Mouse (Mus musculus) forebrain, embryonic 14.5 days (tissue): ENCODE results near the gene Gm20388. TPM values are rescaled to one million over a fixed set of nuclear protein-coding genes. Genes with fewer than 3 reads are reported as not detected.

Source experiments
- ATAC-seq: fragments of 200-750 bp; cut with Nextera tagmentation; 2 replicates; pipeline ENCODE4 v1.8.0; 2017; ENCODE audit warnings: mild to moderate bottlenecking, moderate library complexity
- DNase-seq: peaks from one replicate; pipeline ENCODE4 v3.0.0-alpha.2; 2015; ENCODE audit warnings: low spot score
- H3K27ac ChIP-seq: fragments of 300-500 bp; sonication (generic); 2 replicates; pipeline ENCODE4 v1.5.1; 2014; ENCODE audit warnings: low read depth, mild to moderate bottlenecking, control low read depth, low read length, moderate library complexity
- H3K27me3 ChIP-seq: fragments of 300-500 bp; sonication (generic); replicated peaks from 2 replicates; pipeline ENCODE4 v1.6.1; 2014; ENCODE audit warnings: low read length, control low read depth, mixed read lengths; ENCODE audit not compliant: control insufficient read depth, insufficient read depth
- H3K36me3 ChIP-seq: fragments of 300-500 bp; sonication (generic); 2 replicates; pipeline ENCODE4 v1.6.1; 2014; ENCODE audit warnings: low read length, control low read depth; ENCODE audit not compliant: control insufficient read depth, insufficient read depth
- H3K4me1 ChIP-seq: fragments of 300-500 bp; sonication (generic); 2 replicates; pipeline ENCODE4 v1.6.1; 2014; ENCODE audit warnings: antibody characterized with exemption, low read length, control low read depth; ENCODE audit not compliant: control insufficient read depth, insufficient read depth
- H3K4me2 ChIP-seq: fragments of 300-500 bp; sonication (generic); 2 replicates; pipeline ENCODE4 v1.6.1; 2014; ENCODE audit warnings: mild to moderate bottlenecking, control low read depth, low read length
- H3K4me3 ChIP-seq: fragments of 300-500 bp; sonication (generic); 2 replicates; pipeline ENCODE4 v1.5.1; 2014; ENCODE audit warnings: low read depth, low read length, control low read depth
- H3K9ac ChIP-seq: fragments of 300-500 bp; sonication (generic); 2 replicates; pipeline ENCODE4 v1.6.1; 2014; ENCODE audit warnings: mild to moderate bottlenecking, low read length, control low read depth, moderate library complexity
- H3K9me3 ChIP-seq: fragments of 300-500 bp; sonication (generic); replicated peaks from 2 replicates; pipeline ENCODE4 v1.6.1; 2016; ENCODE audit warnings: low read length, control low read depth, mixed read lengths; ENCODE audit not compliant: control insufficient read depth
- whole genome bisulfite sequencing: fragments of 180-500 bp; shearing (Covaris S2); extraction: QIAGEN DNeasy Blood & Tissue Kit; methylation state at CpG from one replicate; pipeline ENCODE4 v1.1.7; 2014; 5-methylcytosine and 5-hydroxymethylcytosine counted together
- polyA plus RNA-seq: library from polyadenylated mRNA; unstranded; fragments of >200 nt; fragmentation: Nextera tagmentation; extraction: Ambion mirVana; gene quantifications from 2 replicates; pipeline ENCODE4 v1.2.1, GENCODE M21; 2014

Gene Gm20388
- polyA plus RNA-seq, 1 experiment from 2014 or later = 7.4 TPM

DNA sequence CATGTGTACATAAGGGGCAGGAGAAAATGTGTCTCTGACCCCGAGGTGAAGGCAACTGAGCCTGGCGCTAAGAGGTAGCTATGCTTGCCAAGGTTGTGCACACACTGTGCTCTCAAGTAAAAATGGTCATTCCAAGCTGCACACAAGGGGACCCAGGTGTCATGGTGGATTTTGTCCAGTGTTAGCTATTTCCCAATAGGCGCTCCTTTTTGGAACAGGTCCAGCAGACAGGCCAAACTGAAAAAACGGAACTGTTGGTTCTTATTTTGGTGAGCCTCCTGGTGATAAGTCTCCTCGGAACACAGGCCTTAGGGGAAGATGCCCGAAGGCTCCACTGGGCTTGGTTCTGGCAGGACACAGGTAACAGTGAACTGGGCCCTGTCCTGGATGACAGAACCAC, 2543.8 kb downstream of the Gm20388 start:
- H3K9ac ChIP-seq = no peak overlapping the region
- no peak overlapping the region for H3K4me3 ChIP-seq
- no peaks in the 10 kb centered on the region for H3K4me1 ChIP-seq
- H3K4me2 ChIP-seq = no peak overlapping the region
- ATAC-seq (no peak), DNase-seq (no peak)
- WGBS = 93% methylated on average over 6 of the region's 6 CpGs
- H3K27ac ChIP-seq = no peak overlapping the region
- no peaks in the 10 kb centered on the region for H3K9me3 ChIP-seq
- no peaks in the 10 kb centered on the region for H3K36me3 ChIP-seq
- peaks cover 2% of the 10 kb centered on the region; the same call in 1 of the 2 replicates for H3K27me3 ChIP-seq

DNA sequence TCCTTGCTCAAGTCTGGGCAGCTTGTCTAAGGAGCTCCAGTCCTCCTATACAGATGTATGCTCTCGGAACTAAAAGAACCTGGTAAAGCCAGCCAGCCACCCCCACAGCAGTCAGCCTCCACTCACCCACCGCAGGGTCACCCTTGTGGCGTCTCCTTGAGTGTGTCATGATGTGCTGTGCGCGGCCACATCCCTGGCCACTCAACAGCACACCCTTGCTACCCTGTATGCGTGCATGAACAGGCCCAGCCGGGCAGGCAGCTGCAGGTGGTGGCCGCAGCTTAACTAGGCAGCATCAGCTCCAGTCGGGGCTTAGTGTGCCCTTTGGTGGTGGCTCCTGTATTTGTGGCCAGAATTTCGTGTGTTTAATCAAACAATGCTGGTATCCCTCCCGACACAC, 2546.5 kb downstream of the Gm20388 start:
- WGBS = 74% methylated on average over 11 of the region's 11 CpGs

DNA sequence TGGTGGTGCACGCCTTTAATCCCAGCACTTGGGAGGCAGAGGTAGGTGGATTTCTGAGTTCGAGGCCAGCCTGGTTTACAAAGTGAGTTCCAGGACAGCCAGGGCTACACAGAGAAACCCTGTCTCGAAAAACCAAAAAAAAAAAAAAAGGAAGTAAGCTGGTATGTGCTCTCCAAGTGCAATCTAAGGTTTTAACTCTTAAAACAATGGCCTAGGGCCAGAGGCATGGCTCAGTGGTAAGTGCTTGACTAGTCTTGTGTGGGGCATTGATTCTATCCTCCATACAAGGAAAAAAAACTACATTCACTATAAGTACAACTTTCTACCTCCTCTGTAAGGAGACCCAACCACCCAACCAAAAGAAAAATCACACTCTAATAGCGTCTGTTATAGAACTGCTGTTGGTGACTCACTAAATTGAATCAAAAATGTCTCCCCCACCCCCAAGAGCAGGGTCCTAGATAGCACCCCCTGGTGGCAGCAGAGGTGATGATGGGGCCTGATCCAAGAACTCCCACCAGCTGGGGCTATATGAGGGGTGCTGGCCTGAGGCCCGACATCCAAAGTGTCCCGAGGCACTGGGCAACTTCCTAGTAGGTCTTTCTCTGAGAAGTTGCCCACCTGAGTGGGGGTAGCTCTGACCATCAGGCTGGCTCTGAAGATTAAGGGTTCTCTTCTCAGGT, 2548.7 kb downstream of the Gm20388 start:
- WGBS = 55% methylated on average over 6 of the region's 6 CpGs
- peaks cover 38% of the 10 kb centered on the region for H3K27me3 ChIP-seq
- DNase-seq = no peak
- no peak overlapping the region for H3K27ac ChIP-seq
- H3K4me2 ChIP-seq = no peak overlapping the region
- ATAC-seq = no peak
- no peak overlapping the region for H3K4me3 ChIP-seq
- H3K9ac ChIP-seq = no peak overlapping the region
- no peaks in the 10 kb centered on the region for H3K36me3 ChIP-seq
- H3K4me1 ChIP-seq = peaks cover 6% of the 10 kb centered on the region; the same call in 1 of the 2 replicates
- H3K9me3 ChIP-seq = no peaks in the 10 kb centered on the region

More for the DNA sequence above, 2546.5 kb downstream of the Gm20388 start:
- H3K9ac ChIP-seq = no peak overlapping the region
- no peaks in the 10 kb centered on the region for H3K9me3 ChIP-seq
- no peak overlapping the region for H3K27ac ChIP-seq
- no peaks in the 10 kb centered on the region for H3K36me3 ChIP-seq
- H3K4me1 ChIP-seq = peaks cover 6% of the 10 kb centered on the region; the same call in 1 of the 2 replicates
- DNase-seq (no peak), ATAC-seq (no peak)
- H3K4me2 ChIP-seq = no peak overlapping the region
- no peak overlapping the region for H3K4me3 ChIP-seq
- peaks cover 30% of the 10 kb centered on the region for H3K27me3 ChIP-seq

DNA sequence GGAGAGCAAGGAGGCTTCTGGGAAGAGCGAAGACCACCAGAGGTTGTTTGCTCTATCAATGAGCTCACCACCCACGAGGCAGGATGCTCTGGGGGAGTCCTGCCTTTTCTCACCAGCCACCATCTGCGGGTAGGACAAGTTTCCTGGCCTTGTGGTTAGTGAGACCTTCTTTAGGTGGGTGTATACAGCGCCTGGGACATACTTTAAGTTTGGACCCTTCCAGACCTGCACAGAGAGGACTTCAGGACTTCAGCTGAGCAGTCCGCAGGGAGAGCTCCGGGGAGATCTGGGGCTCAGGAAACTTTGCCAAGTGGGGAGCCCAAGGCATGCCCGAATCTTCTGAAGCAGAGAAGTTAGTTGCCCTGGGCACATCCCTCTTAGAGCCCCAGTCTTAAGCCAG, 2549.3 kb downstream of the Gm20388 start:
- Histone ChIP-seq H3K36me3 (no peaks in the 10 kb centered on the region), H3K27me3 (peaks cover 38% of the 10 kb centered on the region), H3K9ac (no peak overlapping the region), H3K4me2 (peak overlapping the region; percentile 56), H3K4me1 (peaks cover 6% of the 10 kb centered on the region; the same call in 1 of the 2 replicates), H3K4me3 (peak overlapping the region; percentile 26; the same call in 1 of the 2 replicates), H3K9me3 (no peaks in the 10 kb centered on the region), H3K27ac (no peak overlapping the region)
- ATAC-seq = no peak
- DNase-seq = no peak
- 30% methylated on average over 7 of the region's 7 CpGs for WGBS

DNA sequence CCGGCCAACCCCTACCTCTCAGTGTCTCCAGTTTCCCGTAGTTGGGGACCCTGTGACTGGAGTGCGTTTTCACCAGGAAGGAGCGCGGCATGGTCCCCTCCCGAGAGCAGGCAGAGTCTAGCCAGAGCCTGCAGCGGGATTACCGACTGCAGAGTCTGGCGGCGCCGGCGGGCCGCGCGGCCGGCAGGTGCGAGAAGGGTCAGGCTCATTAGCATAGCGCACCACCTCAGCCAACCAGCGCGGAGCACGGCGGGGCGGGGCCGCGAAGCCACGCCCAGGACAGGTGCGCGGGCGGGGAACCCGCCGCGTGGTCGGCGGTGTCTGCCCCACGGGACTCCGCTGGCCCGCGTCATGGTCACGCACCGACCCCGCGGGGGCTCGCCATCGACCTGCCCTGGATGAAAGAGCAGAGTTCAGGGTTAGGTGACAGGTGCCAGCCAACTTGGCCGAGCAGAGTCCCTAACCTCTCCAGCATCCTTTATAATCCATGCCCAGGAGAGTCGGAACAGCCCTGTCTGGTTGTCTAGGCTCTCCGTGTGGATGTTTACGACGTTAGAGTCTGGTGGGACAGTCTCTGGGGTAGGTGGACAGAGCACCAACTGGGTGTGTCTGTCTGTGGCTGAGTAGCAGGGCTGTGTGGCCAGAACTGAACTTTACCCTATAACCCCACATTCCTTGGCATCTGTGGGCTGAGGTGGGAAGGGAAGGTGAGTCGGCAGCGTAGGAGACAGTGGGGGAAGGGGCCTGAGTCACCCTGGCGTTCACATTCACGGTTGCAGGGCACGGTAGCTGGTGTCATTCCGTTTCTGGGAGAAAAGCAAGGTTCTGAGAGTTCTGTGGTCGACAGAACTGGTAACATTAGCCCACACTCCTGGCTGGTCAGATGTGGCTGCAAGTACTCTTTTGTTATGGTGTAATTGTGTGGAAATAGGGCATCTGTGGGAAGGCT, 2550.2 kb downstream of the Gm20388 start, which contains the start of gene Snai3:
Gene Snai3 (minus strand): TSS at position 210 of the 949 bp plus-strand sequence.
- peak; percentile 23 for DNase-seq
- Histone ChIP-seq H3K4me1 (peaks cover 6% of the 10 kb centered on the region; the same call in 1 of the 2 replicates), H3K27me3 (peaks cover 38% of the 10 kb centered on the region), H3K9me3 (no peaks in the 10 kb centered on the region), H3K4me2 (peak within 1 kb of the TSS; percentile 56), H3K4me3 (peak within 1 kb of the TSS; percentile 26), H3K36me3 (peaks cover 7% of the 10 kb centered on the region; the same call in 1 of the 2 replicates), H3K9ac (peak within 1 kb of the TSS; percentile 51; the same call in 1 of the 2 replicates), H3K27ac (no peak within 1 kb of the TSS)
- WGBS = 2% methylated on average over 48 of the region's 56 CpGs
- peak; percentile 70 for ATAC-seq

DNA sequence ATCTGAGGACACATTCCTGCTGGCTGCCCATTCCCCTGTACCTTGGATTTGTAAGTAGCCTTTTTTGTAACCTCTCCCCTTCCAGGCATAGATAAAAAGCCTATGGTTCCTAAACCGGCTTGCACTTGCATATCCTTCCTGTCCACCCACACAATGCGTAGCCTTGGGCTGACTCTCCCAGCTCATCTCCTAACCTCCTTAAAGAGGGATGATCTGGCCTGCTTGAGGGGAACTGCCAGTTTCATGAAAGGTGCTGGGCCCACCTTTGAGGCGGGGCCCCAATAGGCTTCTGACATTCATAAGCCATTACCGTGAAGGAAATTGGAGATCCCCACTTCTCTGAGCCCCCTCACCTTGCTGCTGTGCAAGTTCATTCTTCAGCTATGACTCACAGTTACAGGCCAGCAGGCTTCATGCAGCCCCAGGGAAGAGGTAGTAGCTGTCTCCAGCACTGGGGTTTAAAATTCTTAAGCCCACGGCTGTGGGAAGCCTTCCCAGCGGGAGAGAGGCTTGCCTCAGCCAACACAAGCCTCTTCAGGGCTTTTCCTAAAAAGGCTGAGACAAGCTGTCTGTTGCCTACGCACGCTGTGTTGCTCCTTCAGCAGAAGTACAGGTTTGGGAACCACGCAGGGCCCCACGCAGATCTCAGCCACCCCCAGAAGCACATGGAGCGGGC, 2551.0 kb downstream of the Gm20388 start:
- DNase-seq (no peak), ATAC-seq (no peak)
- Histone ChIP-seq H3K4me2 (no peak overlapping the region), H3K4me1 (peaks cover 6% of the 10 kb centered on the region; the same call in 1 of the 2 replicates), H3K9ac (no peak overlapping the region), H3K9me3 (no peaks in the 10 kb centered on the region), H3K27ac (no peak overlapping the region), H3K36me3 (peaks cover 15% of the 10 kb centered on the region), H3K27me3 (peaks cover 38% of the 10 kb centered on the region), H3K4me3 (no peak overlapping the region)
- 58% methylated on average over 11 of the region's 11 CpGs for WGBS

DNA sequence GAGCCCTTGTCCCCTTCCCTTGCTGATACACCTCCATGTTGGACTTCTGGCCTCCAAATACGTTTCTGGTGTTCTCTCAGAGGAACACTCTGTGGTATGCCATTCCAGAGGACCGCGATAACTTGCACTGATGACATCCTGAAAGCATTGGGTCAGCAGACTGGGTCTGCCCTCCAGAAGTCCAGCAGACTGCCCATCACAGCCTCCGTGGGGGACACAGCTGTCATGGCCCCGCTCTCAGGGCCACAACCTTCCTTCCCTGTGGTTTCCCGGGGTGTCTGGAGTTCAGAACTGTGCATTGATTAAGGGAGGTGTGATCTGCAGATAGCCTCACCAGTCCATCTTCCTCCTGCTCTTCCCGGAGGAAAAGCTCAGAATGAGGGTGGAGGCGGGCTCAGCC, 2551.9 kb downstream of the Gm20388 start:
- Histone ChIP-seq H3K4me3 (no peak overlapping the region), H3K4me1 (peaks cover 6% of the 10 kb centered on the region; the same call in 1 of the 2 replicates), H3K4me2 (no peak overlapping the region), H3K27me3 (peaks cover 38% of the 10 kb centered on the region), H3K9ac (no peak overlapping the region), H3K27ac (no peak overlapping the region), H3K9me3 (no peaks in the 10 kb centered on the region), H3K36me3 (peaks cover 21% of the 10 kb centered on the region)
- 74% methylated on average over 8 of the region's 8 CpGs for WGBS
- no peak for DNase-seq
- no peak for ATAC-seq
